Mouse (Mus musculus): ENCODE measurements around the gene Wfdc15b. TPM values are rescaled to one million over a fixed set of nuclear protein-coding genes. Genes with fewer than 3 reads are reported as not detected.
"Not testable (repeated sequence)": the region's sequence is repeated elsewhere in the genome, so short reads cannot be mapped to it uniquely, and the experiment has no call there.

Wfdc15b gene
- 0.33 TPM in 1 of 2 replicates, not detected in the other for polyA plus RNA-seq (2015; fragmentation: Nextera tagmentation; extraction: Ambion mirVana)

DNA sequence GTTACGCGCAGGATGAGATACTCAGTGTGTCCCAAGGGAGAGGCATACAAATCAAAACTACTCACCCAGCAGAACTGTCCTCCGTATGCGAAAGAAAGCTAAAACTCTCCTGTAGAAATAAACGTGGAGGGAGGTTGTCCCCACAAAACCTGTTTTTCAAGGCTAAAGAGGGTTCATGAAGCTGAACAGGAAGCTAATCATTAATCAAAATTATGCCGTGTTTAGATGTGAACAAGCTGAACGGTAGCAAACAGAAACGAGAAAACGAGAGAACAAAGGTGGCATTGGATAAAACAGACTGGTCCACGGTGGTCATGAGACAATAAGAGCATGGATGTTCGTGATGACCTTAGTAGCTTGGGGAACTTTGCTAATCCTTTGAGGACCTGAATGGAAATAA lies at the start of gene Wfdc15b:
Gene Wfdc15b, minus strand, starts transcription at position 139 of the 400 bp plus-strand sequence.
- no peaks in the 10 kb centered on the region for H3K27me3 ChIP-seq (replicated peaks)
- no peak for ATAC-seq (ENCODE audit: extremely low read depth, insufficient number of reproducible peaks, low FRiP score, low TSS enrichment)
- H3K9me3 ChIP-seq, result no peaks in the 10 kb centered on the region
- WGBS, result 73% methylated on average over 11 of the region's 11 CpGs
- no peak within 1 kb of the TSS for H3K4me3 ChIP-seq
- H3K9ac ChIP-seq, result no peak within 1 kb of the TSS
- H3K4me2 ChIP-seq, result no peak within 1 kb of the TSS
- no peaks in the 10 kb centered on the region for H3K36me3 ChIP-seq
- no peaks in the 10 kb centered on the region for H3K4me1 ChIP-seq
- no peak within 1 kb of the TSS for H3K27ac ChIP-seq (replicated peaks)

DNA sequence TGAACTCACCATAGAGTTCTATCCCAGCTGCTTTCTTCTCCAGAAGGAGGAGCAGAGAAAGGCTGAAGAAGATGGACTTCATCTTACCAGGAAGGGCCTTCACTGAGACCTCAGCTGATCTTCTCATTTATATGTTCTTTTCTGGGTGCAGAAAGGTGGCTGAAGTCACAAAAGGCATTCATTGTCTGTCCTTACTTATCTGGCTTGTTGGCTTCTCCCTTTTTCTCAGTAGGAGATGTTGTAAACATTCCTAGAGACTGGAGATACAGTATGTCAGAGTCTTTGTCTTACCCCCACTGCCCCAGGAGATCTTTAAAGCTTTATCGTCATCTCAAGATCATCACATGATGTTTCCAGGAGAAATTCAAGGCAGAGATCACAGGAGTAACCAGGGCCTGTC lies 35.1 kb upstream of the Wfdc15b start, which contains the start of gene Svs3b:
Gene Svs3b, minus strand, starts transcription at position 101 of the 400 bp plus-strand sequence.
- WGBS, result 39% methylated on average over 1 of the region's 1 CpGs

DNA sequence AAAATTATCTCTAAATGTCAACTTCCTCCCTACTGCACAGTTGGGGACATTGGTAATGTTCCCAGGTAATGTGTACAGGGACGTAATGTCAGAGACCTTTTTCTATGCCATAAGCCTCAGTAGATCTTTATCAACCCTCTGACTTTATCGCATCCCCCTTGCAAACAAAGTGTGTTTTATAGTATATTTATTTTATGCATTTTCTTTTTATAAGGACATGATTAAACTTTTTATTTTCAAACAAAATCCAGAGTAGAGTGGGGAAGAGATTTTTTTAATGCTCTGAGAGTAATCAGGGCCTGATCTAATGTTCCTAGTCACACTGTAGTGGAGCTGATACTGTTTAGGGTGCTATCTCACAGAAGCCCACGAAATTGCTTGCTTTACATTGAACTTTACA lies 16.9 kb upstream of the Wfdc15b start, which contains the start of gene Svs2:
Gene Svs2, minus strand, starts transcription at position 101 of the 400 bp plus-strand sequence.
- Histone ChIP-seq H3K4me1 (peaks cover 5% of the 10 kb centered on the region; the same call in 1 of the 2 replicates), H3K9ac (no peak within 1 kb of the TSS), H3K4me2 (no peak within 1 kb of the TSS), H3K9me3 (no peaks in the 10 kb centered on the region), H3K4me3 (no peak within 1 kb of the TSS), H3K27me3 (replicated peaks) (no peaks in the 10 kb centered on the region), H3K36me3 (no peaks in the 10 kb centered on the region), H3K27ac (replicated peaks) (no peak within 1 kb of the TSS)
- ATAC-seq (ENCODE audit: extremely low read depth, insufficient number of reproducible peaks, low FRiP score, low TSS enrichment), result no peak
- 80% methylated on average over 3 of the region's 3 CpGs for WGBS

More for the DNA sequence above, 35.1 kb upstream of the Wfdc15b start, which contains the start of gene Svs3b:
- H3K4me2 ChIP-seq; H3K4me3 ChIP-seq; H3K9ac ChIP-seq; H3K9me3 ChIP-seq; H3K27me3 ChIP-seq (replicated peaks); ATAC-seq (ENCODE audit: extremely low read depth, insufficient number of reproducible peaks, low FRiP score, low TSS enrichment); H3K27ac ChIP-seq (replicated peaks); H3K36me3 ChIP-seq; H3K4me1 ChIP-seq: not testable (repeated sequence)

DNA sequence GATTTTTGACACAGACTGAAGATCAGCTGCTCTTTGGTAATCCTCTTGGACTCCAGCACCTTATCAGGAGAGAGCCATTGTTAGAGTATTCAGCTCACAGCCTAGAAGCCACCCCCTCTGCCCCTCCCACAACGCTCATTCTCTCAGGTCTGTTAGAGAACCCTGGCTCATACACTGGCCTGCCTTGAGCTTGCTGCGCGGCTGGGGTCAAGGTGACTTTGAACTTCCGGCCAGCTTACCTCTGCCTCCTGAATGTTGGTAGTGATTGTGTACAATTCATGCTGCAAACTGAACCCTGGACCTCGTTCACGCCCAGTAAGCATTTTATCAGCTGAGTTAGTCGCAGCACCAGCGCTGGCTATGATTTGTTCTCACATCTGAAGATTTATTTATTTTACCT lies 11.2 kb upstream of the Wfdc15b start:
- Histone ChIP-seq H3K9me3 (no peaks in the 10 kb centered on the region), H3K9ac (no peak overlapping the region), H3K27me3 (replicated peaks) (no peaks in the 10 kb centered on the region), H3K4me2 (no peak overlapping the region), H3K36me3 (no peaks in the 10 kb centered on the region), H3K27ac (replicated peaks) (no peak overlapping the region), H3K4me3 (no peak overlapping the region), H3K4me1 (no peaks in the 10 kb centered on the region)
- ATAC-seq (ENCODE audit: extremely low read depth, insufficient number of reproducible peaks, low FRiP score, low TSS enrichment), result no peak
- WGBS, result 75% methylated on average over 8 of the region's 8 CpGs

DNA sequence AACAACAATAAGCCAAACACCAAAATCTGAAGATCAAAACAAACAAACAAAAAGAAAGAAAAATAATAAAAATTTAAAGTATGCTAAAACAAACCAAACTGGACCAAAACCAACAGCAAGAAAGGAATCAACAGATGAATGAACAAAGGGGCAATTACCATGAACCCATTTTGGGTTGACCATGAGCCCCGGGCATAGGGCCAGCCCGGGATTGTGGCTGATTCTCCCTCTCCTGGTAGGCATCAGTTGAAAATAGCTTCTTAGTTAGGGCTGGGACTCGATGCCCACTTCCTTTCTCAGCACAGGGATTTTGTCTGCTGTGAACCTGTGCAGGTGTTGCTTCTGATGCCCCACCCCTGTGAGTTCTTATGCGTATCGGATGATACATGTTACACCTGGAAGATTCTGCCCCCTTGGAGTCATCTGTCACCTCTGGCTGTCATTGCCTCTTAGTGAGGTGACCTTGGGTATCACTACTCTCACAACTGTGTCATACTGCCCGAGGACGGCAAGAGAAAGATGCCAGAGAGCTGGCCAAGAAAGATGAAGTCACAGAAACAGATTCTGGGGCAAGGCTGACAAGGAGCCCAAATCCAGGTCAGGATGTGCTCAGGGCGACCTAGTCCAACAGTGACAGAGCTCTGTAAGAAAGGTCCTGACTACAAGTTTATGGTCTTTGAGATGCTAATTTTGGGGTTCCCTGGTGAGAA lies 7.1 kb upstream of the Wfdc15b start:
- Histone ChIP-seq H3K27ac (replicated peaks) (no peak overlapping the region), H3K4me3 (no peak overlapping the region), H3K9me3 (no peaks in the 10 kb centered on the region), H3K4me1 (no peaks in the 10 kb centered on the region), H3K27me3 (replicated peaks) (no peaks in the 10 kb centered on the region), H3K4me2 (no peak overlapping the region), H3K36me3 (no peaks in the 10 kb centered on the region), H3K9ac (no peak overlapping the region)
- no peak for ATAC-seq (ENCODE audit: extremely low read depth, insufficient number of reproducible peaks, low FRiP score, low TSS enrichment)
- WGBS, result 68% methylated on average over 8 of the region's 8 CpGs

DNA sequence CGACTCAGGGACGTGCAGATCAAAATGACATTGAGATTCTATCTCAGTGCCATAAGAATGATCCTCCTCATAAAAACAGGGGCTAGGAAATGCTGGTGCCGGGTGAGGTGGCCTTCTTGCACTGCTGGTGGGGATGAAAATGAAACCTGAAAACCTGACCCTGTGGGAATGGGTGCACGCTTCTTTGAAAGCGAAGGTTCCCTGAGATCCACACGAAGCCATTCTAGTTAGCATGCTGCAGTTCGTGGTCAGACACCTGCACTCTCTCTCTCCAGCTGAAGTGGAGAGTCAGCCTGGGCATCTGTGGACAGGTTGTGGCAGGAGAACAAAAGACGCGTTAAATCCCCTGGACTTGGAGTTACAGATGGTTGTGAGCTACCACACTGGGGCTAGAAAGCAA lies 2.2 kb downstream of the Wfdc15b start:
- H3K4me2 ChIP-seq, result no peak overlapping the region
- H3K27ac ChIP-seq (replicated peaks), result no peak overlapping the region
- WGBS, result 82% methylated on average over 9 of the region's 9 CpGs
- ATAC-seq (ENCODE audit: extremely low read depth, insufficient number of reproducible peaks, low FRiP score, low TSS enrichment), result no peak
- no peak overlapping the region for H3K4me3 ChIP-seq
- no peaks in the 10 kb centered on the region for H3K4me1 ChIP-seq
- H3K9ac ChIP-seq, result no peak overlapping the region
- no peaks in the 10 kb centered on the region for H3K36me3 ChIP-seq
- no peaks in the 10 kb centered on the region for H3K27me3 ChIP-seq (replicated peaks)
- H3K9me3 ChIP-seq, result no peaks in the 10 kb centered on the region

DNA sequence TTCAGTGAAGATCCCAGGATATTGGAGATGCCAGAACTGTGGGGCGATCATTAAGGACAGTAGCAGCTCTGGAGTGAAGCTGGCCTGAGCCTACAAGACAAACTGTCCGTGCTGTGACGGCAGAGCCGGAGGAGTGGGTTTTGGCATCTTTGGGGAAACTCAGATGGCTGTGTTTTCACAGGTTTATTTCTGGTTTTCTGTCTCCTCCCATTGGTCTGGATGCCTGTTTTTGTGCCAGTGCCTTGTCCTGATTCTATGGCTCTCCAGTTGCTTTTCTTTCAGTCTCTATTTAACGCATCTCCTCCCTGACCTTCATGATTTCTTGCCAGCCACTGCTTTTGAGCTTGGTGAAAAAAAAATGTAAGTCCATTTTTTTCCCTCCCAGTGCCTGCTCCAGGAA lies 8.7 kb downstream of the Wfdc15b start:
- no peaks in the 10 kb centered on the region for H3K4me1 ChIP-seq
- no peak overlapping the region for H3K4me2 ChIP-seq
- no peak overlapping the region for H3K27ac ChIP-seq (replicated peaks)
- no peak overlapping the region for H3K4me3 ChIP-seq
- H3K27me3 ChIP-seq (replicated peaks), result no peaks in the 10 kb centered on the region
- WGBS, result 82% methylated on average over 5 of the region's 5 CpGs
- no peaks in the 10 kb centered on the region for H3K36me3 ChIP-seq
- no peak overlapping the region for H3K9ac ChIP-seq
- ATAC-seq (ENCODE audit: extremely low read depth, insufficient number of reproducible peaks, low FRiP score, low TSS enrichment), result no peak
- H3K9me3 ChIP-seq, result no peaks in the 10 kb centered on the region

DNA sequence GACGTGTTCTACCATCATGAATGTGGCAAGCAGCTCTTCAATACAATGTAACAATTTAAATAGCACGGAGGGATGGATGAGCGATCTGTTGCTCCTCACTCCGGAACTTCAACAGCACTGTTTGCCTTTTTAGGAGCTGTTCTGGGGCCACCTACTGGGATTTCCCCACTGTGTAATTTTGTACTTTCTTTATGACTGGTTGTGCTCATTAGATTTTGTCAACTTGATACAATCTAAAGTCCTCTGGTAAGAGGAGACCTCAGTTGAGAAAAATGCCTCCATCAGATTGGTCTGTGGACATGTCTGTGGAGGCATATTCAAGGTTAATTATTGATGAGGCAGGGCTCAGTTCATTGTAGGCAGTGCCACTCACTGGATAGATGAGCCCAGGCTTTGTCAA lies 10.6 kb downstream of the Wfdc15b start:
- Histone ChIP-seq H3K9ac (no peak overlapping the region), H3K4me1 (no peaks in the 10 kb centered on the region), H3K4me2 (no peak overlapping the region), H3K36me3 (no peaks in the 10 kb centered on the region), H3K27ac (replicated peaks) (no peak overlapping the region), H3K27me3 (replicated peaks) (no peaks in the 10 kb centered on the region), H3K4me3 (no peak overlapping the region), H3K9me3 (no peaks in the 10 kb centered on the region)
- WGBS, result 84% methylated on average over 4 of the region's 4 CpGs
- no peak for ATAC-seq (ENCODE audit: extremely low read depth, insufficient number of reproducible peaks, low FRiP score, low TSS enrichment)

DNA sequence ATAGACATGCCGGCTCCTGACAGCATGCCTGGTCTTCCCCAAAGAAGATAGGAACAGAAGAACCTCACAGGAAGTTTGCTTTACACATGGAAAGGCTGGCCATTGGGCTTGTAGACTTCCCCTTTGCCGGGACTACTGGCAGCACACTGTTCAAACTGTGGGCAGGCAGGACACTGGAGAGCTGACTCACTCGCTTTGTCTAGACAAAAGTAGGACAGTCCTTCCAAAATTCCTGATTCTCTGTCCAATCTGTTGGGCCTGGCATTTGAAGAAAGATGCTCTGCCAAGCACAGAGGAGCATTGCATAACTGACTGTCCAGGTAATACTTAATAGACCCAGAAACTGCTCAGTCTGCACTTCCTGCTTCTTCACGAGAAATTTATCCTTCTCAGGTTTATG lies 14.8 kb downstream of the Wfdc15b start:
- ATAC-seq (ENCODE audit: extremely low read depth, insufficient number of reproducible peaks, low FRiP score, low TSS enrichment), result no peak
- 50% methylated on average over 4 of the region's 4 CpGs for WGBS
- H3K4me3 ChIP-seq, result no peak overlapping the region
- no peak overlapping the region for H3K9ac ChIP-seq
- no peaks in the 10 kb centered on the region for H3K4me1 ChIP-seq
- H3K27ac ChIP-seq (replicated peaks), result no peak overlapping the region
- H3K4me2 ChIP-seq, result no peak overlapping the region
- no peaks in the 10 kb centered on the region for H3K9me3 ChIP-seq
- no peaks in the 10 kb centered on the region for H3K27me3 ChIP-seq (replicated peaks)
- H3K36me3 ChIP-seq, result no peaks in the 10 kb centered on the region

DNA sequence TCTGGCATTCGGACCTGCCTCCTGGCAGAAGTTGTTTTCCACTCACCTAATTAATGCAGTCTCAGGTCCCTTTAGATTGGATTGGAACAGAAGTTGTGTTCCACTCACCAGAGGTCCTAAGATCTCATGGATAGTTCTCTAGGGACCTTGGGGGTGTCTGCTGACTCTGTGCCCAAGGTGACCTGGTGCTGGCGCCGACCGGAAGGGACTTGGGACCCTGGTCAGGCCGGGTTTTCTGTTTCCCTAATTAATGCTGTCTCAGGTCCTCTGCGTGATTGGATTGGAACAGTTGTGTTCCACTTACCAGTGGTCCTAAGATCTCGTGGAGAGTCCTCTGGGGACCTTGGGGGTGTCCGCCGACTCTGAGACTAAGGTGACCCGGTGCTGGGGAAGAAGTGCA lies 15.4 kb downstream of the Wfdc15b start:
- H3K27ac ChIP-seq (replicated peaks); H3K9ac ChIP-seq; H3K4me2 ChIP-seq; H3K9me3 ChIP-seq; ATAC-seq (ENCODE audit: extremely low read depth, insufficient number of reproducible peaks, low FRiP score, low TSS enrichment); H3K36me3 ChIP-seq; H3K4me3 ChIP-seq; H3K27me3 ChIP-seq (replicated peaks); H3K4me1 ChIP-seq: not testable (repeated sequence)
- WGBS, result 84% methylated on average over 10 of the region's 10 CpGs

DNA sequence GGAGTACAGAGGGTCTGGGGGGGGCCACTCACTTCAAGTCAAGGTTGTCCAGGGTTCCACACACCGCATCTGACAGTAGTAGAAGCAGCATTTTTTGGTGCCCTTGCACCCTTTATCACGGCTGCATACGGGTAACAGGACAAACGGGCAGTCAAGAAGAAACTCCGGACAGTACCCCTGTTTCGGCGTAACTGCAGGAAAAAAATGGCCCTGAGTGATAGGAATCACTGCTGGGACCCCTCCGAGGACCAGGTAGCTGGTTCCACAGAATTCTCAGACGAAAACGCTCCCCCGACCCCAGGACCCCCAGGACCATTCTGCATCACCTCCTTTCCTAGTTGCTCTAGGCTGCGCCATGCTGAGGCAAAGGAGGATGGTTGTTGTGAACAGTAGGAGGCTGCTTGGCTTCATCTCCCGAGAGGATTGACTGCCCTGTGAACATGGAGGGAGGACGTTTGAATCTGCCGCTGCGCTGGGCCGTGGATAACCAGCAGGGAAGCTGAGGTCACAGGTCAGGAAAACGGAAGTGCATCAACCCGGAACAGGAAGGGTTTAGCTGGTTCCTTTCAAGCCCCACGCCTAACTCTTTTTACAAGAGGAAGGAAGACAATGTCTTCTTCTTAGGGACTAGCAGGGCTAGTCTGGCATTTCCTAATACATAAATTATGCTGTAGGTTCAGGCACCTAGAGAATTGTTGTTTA lies 21.7 kb downstream of the Wfdc15b start, which contains the start of gene Wfdc15a:
Gene Wfdc15a, minus strand, starts transcription at position 505 of the 702 bp plus-strand sequence.
- WGBS, result 75% methylated on average over 20 of the region's 20 CpGs
- H3K9me3 ChIP-seq, result no peaks in the 10 kb centered on the region
- H3K27ac ChIP-seq (replicated peaks), result no peak within 1 kb of the TSS

DNA sequence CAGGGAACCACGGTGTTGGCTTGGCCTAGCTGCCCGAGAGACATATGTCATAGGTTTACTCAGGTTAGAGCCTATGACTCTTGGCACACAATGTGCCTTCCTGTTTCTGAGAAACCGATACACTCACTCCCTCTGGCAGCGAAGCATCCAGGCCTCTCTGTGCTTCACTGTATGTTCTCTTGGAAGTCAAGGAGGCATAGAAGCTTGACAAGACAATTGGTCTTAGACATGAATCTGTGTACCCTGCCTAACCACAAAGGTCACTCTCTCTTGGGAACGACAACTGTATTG lies 24.8 kb downstream of the Wfdc15b start:
- Histone ChIP-seq H3K4me1 (no peaks in the 10 kb centered on the region), H3K9me3 (no peaks in the 10 kb centered on the region), H3K27me3 (replicated peaks) (no peaks in the 10 kb centered on the region), H3K4me2 (no peak overlapping the region), H3K9ac (no peak overlapping the region), H3K27ac (replicated peaks) (no peak overlapping the region), H3K36me3 (no peaks in the 10 kb centered on the region), H3K4me3 (no peak overlapping the region)
- ATAC-seq (ENCODE audit: extremely low read depth, insufficient number of reproducible peaks, low FRiP score, low TSS enrichment), result no peak
- 81% methylated on average over 5 of the region's 5 CpGs for WGBS

More for the DNA sequence above, 21.7 kb downstream of the Wfdc15b start, which contains the start of gene Wfdc15a:
- no peak for ATAC-seq (ENCODE audit: extremely low read depth, insufficient number of reproducible peaks, low FRiP score, low TSS enrichment)
- no peak within 1 kb of the TSS for H3K4me2 ChIP-seq
- no peaks in the 10 kb centered on the region for H3K4me1 ChIP-seq
- H3K27me3 ChIP-seq (replicated peaks), result no peaks in the 10 kb centered on the region
- no peaks in the 10 kb centered on the region for H3K36me3 ChIP-seq
- H3K9ac ChIP-seq, result no peak within 1 kb of the TSS
- H3K4me3 ChIP-seq, result no peak within 1 kb of the TSS

All from heart, embryonic 13.5 days (tissue).